Mouse (Mus musculus) heart, adult 8-10 months (tissue): ENCODE measurements at regions not wholly inside any gene's neighbourhood (a gene's known extent, or its start where the extent isn't known, plus 50 kb on each side); places are given as distances from the start of the nearest gene placed in this dataset.
"Not testable (repeated sequence)": the region's sequence is repeated elsewhere in the genome, so short reads cannot be mapped to it uniquely, and the experiment has no call there.

ENCODE experiments used
- DNase-seq: peaks from one replicate; pipeline ENCODE4 v3.0.0; 2022; ENCODE audit warnings: low spot score

- no peak for DNase-seq
Observed at GRCm38 (mm10) chr10:85242701-85243100, 57.8 kb upstream of the Cry1 start.

GRCm38 (mm10) chr10:85243556-85243955, 58.7 kb upstream of the Cry1 start:
- no peak for DNase-seq

GRCm38 (mm10) chr10:85265746-85266145, 80.9 kb upstream of the Cry1 start:
- DNase-seq: no peak

- no peak for DNase-seq
Observed at GRCm38 (mm10) chr10:85266148-85266547, 81.3 kb upstream of the Cry1 start.

GRCm38 (mm10) chr10:85266796-85267195, 81.9 kb upstream of the Cry1 start:
- DNase-seq: no peak

GRCm38 (mm10) chr10:85270209-85270608, 85.3 kb upstream of the Cry1 start:
- no peak for DNase-seq

GRCm38 (mm10) chr10:85276793-85277192, 91.9 kb upstream of the Cry1 start:
- DNase-seq: no peak

GRCm38 (mm10) chr10:85291733-85292476, 94.7 kb upstream of the Btbd11 start:
- DNase-seq: no peak

GRCm38 (mm10) chr10:85292477-85292855, 94.1 kb upstream of the Btbd11 start:
- no peak for DNase-seq

GRCm38 (mm10) chr10:85293071-85293783, 93.4 kb upstream of the Btbd11 start:
- no peak for DNase-seq

GRCm38 (mm10) chr10:85295133-85295887, 91.3 kb upstream of the Btbd11 start:
- no peak for DNase-seq

- no peak for DNase-seq
Observed at GRCm38 (mm10) chr10:85311781-85312180, 74.8 kb upstream of the Btbd11 start.

- not testable (repeated sequence) for DNase-seq
Observed at GRCm38 (mm10) chr10:85313331-85313730, 73.3 kb upstream of the Btbd11 start.

- peak; percentile 33 for DNase-seq
Observed at GRCm38 (mm10) chr10:85320971-85321370, 65.6 kb upstream of the Btbd11 start.

- DNase-seq: no peak
Observed at GRCm38 (mm10) chr10:85322280-85322679, 64.3 kb upstream of the Btbd11 start.

GRCm38 (mm10) chr10:85329382-85329781, 57.2 kb upstream of the Btbd11 start:
- DNase-seq: no peak

GRCm38 (mm10) chr10:85330938-85331691, 55.5 kb upstream of the Btbd11 start:
- DNase-seq: peak; percentile 9
